Mouse (Mus musculus): ENCODE data around the gene H2al1n. TPM values are rescaled to one million over a fixed set of nuclear protein-coding genes. Genes with fewer than 3 reads are reported as not detected.

H2al1n gene
- not detected in 2 replicates for polyA plus RNA-seq (2012; rRNA removed; ENCODE audit: low replicate concordance)

DNA sequence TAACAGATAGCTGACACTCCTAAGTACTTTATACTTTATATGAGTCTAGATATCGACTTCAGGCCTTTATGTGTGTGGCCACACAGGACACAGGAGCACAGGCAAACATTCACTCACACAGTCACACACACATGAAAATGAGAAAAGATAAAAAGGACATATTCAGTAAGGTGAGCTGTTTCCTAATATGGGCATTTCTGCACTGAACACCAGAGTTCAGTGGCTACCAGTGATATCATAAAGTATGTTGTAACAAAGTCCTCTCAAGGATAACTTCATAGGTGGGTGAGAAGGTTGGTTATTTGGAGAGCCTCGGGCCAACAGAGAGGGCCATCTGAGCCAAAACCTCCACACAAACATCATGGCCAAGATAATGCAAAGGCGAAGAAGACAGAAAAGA is at the start of gene H2al1n:
H2al1n (plus strand) TSS at position 301 of the 400 bp plus-strand sequence.

Measured in subcutaneous adipose tissue, adult 2 months (tissue).